Mouse (Mus musculus) heart, adult 8-10 months (tissue): Measurements from ENCODE around the gene Azi2. TPM values are rescaled to one million over a fixed set of nuclear protein-coding genes. Genes with fewer than 3 reads are reported as not detected.

Source experiments
- DNase-seq: peaks from one replicate; pipeline ENCODE4 v3.0.0; 2022; ENCODE audit warnings: low spot score
- total RNA-seq, 4 experiments: library from RNA; stranded (reverse); gene quantifications; 2 replicates each; pipeline ENCODE4 v1.2.4; 2022

The Azi2 gene
- total RNA-seq, result 10 to 100 TPM; 60.6 to 68.9 (median 64.6) TPM

- peak; percentile 96 for DNase-seq
Measured at GRCm38 (mm10) chr9:118040218-118041021, at the start of gene Azi2. TSS of gene Azi2 (plus strand) at chr9:118040499.

GRCm38 (mm10) chr9:117996631-117997030, 43.7 kb upstream of the Azi2 start:
- no peak for DNase-seq

GRCm38 (mm10) chr9:118001488-118001887, 38.8 kb upstream of the Azi2 start:
- DNase-seq, result no peak

GRCm38 (mm10) chr9:118003218-118003886, 36.9 kb upstream of the Azi2 start:
- DNase-seq, result peak; percentile 1

GRCm38 (mm10) chr9:118003937-118004336, 36.4 kb upstream of the Azi2 start:
- no peak for DNase-seq

GRCm38 (mm10) chr9:118012928-118013327, 27.4 kb upstream of the Azi2 start:
- no peak for DNase-seq

- no peak for DNase-seq
Measured at GRCm38 (mm10) chr9:118024966-118025365, 15.3 kb upstream of the Azi2 start.

GRCm38 (mm10) chr9:118029490-118029889, 10.8 kb upstream of the Azi2 start:
- no peak for DNase-seq

- no peak for DNase-seq
Measured at GRCm38 (mm10) chr9:118030252-118030651, 10.0 kb upstream of the Azi2 start.

GRCm38 (mm10) chr9:118031694-118032093, 8.6 kb upstream of the Azi2 start:
- no peak for DNase-seq

GRCm38 (mm10) chr9:118034990-118035389, 5.3 kb upstream of the Azi2 start:
- DNase-seq, result no peak

- peak; percentile 19 for DNase-seq
Measured at GRCm38 (mm10) chr9:118041022-118041400, 712 bp downstream of the Azi2 start.

- peak; percentile 11 for DNase-seq
Measured at GRCm38 (mm10) chr9:118041646-118042045, 1.3 kb downstream of the Azi2 start.

GRCm38 (mm10) chr9:118042738-118043137, 2.4 kb downstream of the Azi2 start:
- no peak for DNase-seq

GRCm38 (mm10) chr9:118043581-118043980, 3.3 kb downstream of the Azi2 start:
- no peak for DNase-seq

GRCm38 (mm10) chr9:118045011-118045533, 4.8 kb downstream of the Azi2 start:
- DNase-seq, result no peak

- no peak for DNase-seq
Measured at GRCm38 (mm10) chr9:118053286-118053685, 13.0 kb downstream of the Azi2 start.

GRCm38 (mm10) chr9:118059101-118059500, 18.8 kb downstream of the Azi2 start:
- DNase-seq, result no peak

GRCm38 (mm10) chr9:118070442-118070841, 30.1 kb downstream of the Azi2 start:
- DNase-seq, result no peak

GRCm38 (mm10) chr9:118071337-118071736, 31.0 kb downstream of the Azi2 start:
- no peak for DNase-seq

- DNase-seq, result no peak
Measured at GRCm38 (mm10) chr9:118072101-118072500, 31.8 kb downstream of the Azi2 start.

GRCm38 (mm10) chr9:118073358-118073757, 33.1 kb downstream of the Azi2 start:
- no peak for DNase-seq
